Mouse (Mus musculus): ENCODE measurements at regions not wholly inside any gene's neighbourhood (a gene's known extent, or its start where the extent isn't known, plus 50 kb on each side); places are given as distances from the start of the nearest gene placed in this dataset.

- no peak for DNase-seq
Observed at GRCm38 (mm10) chr5:126343570-126343969, 812.0 kb downstream of the Tmem132b start.

DNA sequence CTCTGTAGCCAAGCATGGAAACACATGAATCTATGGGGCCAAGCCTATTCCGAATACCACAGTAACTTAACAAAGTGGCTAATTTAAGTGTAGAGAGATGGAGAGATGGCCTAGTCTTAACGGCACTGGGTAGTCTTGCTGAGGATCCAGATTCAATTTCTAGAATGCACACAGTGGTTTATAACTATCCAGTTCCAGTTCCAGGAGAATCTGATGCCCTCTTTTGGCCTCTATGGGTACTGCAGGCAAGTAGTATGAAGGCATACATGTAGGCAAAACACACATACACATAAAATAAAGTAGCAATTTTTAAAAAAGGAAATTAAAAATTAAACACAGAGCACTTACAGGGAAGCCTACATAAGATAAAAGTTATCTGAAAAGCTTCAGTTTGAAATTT, 819.4 kb downstream of the Tmem132b start:
- no peak for DNase-seq

- no peak for DNase-seq
Observed at GRCm38 (mm10) chr5:126369436-126369835, 837.9 kb downstream of the Tmem132b start.

GRCm38 (mm10) chr5:126392306-126392705, 849.3 kb upstream of the Tmem132c start:
- no peak for DNase-seq

DNA sequence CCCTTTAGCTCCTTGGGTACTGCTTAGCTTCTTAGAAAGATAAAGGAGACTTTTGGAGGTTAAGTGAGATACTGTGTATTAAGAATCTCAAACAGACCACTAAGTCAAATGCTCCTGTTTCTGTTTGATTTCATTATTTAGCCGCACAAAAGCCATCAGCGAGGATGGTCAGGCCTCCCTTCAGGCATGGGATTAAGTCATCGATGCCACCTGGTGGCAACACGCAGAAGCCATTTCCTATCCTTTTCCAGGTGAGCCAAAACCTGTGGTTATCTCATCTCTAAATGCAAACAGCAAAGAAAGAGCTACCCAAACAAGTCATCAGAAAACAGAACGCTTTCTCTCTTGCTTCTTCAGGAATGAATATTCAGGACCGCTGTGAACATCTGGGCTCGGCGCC, 846.3 kb upstream of the Tmem132c start:
- DNase-seq = peak; percentile 3

- no peak for DNase-seq
Observed at GRCm38 (mm10) chr5:126431748-126432147, 809.9 kb upstream of the Tmem132c start.

GRCm38 (mm10) chr5:126438696-126439095, 802.9 kb upstream of the Tmem132c start:
- DNase-seq = no peak

GRCm38 (mm10) chr5:126440516-126440915, 801.1 kb upstream of the Tmem132c start:
- no peak for DNase-seq

GRCm38 (mm10) chr5:126475761-126476160, 765.8 kb upstream of the Tmem132c start:
- DNase-seq = no peak

DNA sequence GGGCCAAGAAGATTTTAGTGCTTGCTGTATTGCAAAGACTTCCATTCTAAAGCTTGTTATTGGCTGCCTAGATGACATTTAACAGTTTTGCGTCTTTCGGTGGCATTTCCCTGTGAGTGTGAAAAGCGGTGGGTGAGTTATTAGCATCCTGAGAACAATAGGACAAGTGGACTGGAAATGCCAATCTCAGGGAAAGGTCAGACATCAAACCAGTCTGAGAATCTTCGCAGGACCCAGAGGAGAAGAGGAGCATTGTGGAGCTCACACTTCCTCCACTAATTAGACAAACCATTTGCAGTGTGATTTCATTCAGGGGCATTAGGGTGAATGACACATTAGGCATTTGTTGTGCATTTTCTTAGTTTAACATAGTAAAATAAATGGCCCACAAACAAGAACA, 719.5 kb upstream of the Tmem132c start:
- no peak for DNase-seq

DNA sequence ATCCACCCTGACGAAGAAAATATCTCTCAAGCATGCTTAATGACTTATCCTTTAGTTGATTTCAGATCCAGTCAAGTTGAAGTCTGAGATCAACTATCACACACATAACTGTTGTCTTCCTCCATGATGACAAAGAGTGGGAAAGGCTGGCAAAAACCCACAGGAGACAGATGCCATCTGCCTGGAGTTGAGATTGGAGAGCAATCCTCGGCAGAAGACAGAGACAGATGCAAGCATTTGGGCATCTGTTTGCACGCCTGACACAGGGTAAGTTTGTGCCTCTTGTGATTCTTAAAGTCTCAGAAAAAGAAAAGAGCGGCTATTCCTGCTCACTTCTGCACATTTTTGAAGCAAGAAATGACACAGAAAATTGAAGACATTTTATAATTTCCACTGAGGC, 715.7 kb upstream of the Tmem132c start:
- DNase-seq = no peak

DNA sequence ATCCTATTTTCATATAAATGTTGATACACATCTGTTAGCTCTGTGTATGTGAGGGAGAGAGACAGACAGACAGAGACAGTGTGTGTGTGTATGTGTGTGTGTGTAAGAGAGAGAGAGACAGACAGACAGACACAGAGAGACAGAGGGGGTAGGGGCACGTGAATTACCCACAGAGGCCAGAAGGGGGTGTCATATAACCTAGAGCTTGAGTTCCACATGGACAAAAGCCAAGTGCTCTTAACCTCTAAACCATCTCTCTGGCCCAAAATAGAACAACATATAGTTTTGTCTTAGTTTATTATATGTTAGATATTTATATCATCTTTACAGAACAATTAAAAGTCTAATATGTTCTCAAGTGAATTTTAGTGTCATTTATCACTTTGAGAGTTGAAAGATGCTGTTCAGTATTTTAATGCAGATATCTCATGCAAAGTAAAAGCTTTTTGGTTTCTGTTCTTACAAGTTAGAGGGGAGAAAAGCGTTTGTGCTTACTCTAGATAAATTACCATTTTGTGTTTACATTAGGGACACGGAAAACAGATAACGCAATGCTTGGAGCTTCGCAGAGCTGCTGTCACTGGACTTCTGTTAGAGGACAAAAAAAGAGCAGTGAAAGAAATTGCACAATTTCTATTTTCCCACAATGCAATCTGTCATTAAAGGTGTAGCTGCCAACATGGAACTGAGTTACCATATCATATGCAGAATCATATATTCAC, 710.6 kb upstream of the Tmem132c start:
- DNase-seq = no peak

DNA sequence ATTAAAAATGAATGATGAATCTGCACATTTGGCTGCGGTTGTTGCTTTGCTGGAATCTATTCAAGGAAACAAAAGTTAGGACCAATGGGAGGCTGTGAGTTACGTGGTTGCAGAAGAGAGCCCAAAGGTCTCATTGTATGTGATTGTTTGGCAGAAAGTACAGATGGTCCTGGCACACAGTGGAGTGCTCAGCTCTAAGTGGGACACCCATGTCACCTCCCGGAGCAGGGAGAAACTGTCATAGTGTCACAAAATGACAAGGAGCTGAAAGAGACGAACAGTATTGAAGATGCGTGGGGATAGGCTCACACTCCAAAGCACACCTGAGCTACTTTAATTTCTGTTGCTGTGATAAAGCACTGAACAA, 710.1 kb upstream of the Tmem132c start:
- DNase-seq = no peak

DNA sequence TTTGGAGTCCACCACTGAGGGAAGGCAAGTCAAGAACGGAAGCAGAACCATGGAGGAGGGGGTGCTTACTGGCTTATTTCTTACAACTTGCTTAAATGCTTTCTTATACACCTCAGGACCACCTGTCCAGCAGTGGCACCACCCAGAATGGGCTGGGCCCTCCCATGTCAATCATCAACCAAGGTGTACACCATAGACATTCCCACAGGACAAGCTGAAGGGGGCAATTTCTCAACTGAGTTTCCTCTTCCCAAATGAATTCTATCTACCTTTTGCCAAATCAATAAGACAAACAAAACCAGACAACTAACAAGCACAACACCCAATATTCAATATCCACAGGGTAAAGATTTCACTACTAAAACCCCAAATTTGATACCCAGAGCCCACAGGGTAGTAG, 709.6 kb upstream of the Tmem132c start:
- no peak for DNase-seq

DNA sequence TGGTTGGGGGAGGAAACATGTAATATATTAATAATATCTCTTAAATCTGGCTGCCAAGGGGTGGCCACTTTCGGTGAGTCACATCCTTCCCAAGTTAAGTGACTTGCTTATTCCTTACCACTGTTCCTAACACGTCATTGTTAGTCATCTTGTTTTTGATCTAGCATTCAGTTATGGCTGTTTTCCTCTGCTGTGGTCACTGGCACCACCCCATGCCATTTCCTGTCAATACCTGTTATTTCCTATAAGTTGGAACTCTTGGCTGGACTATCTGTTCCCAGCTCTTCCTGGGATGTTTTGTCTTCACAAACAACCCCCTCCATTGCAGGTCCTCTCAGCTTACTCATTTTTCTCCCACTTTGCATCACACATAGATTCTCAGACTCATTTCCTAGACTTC, 703.5 kb upstream of the Tmem132c start:
- no peak for DNase-seq

DNA sequence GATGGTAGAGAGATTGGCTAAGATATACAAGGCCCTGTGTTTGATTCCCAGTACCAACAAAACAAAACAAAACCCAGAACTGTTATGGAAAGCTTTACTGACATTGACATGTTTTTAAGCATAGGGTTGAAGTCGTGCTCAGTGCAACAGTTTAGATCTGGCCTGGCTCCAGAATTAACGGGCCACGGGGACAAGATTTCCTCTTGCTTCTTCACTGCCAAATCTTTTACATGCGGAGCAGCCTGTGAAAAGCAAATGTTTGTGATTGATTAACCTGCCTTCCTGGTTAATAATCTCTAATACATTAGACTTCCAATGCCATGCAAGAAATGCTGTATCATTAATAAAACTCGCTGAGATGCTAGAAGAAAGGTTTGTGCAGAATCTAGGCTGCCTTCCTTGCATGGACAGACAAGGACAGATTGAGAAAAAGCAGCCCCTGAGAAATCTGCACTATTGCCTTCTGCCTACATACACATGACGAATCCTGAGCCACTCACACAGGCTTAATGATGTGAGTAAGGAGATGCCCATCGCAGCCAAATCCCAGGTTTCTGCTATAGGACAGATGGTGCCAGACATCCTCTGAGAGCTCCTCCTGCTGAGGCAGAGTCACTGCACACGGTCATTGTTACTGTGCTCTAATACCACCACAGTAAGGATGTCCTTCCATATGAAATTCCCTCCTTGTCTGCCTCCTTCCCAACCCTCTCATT, 697.2 kb upstream of the Tmem132c start:
- DNase-seq = no peak

DNA sequence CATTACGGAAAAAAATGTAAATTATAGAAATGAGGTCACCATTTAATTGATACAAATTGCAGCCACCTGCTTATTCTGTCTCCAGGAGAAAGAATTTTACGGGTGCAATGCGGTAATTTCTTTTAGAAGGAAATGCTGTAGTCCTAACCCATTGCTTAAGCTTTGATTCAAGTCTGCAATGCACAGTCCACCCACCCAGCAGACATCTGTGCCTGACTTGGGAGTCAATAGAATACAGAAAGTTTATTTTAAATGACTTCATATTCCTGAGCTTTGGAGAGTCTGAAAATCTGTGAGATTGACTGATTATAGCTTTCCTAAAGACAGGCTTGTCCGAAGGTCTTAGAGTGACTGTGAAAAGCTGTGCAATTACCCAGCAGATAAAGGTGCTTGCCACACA, 693.8 kb upstream of the Tmem132c start:
- DNase-seq = no peak

- DNase-seq = no peak
Observed at GRCm38 (mm10) chr5:126551676-126552075, 689.9 kb upstream of the Tmem132c start.

GRCm38 (mm10) chr5:126559011-126559410, 682.6 kb upstream of the Tmem132c start:
- DNase-seq = no peak

GRCm38 (mm10) chr5:126565817-126566216, 675.8 kb upstream of the Tmem132c start:
- DNase-seq = no peak

GRCm38 (mm10) chr5:126566226-126566625, 675.4 kb upstream of the Tmem132c start:
- no peak for DNase-seq

- no peak for DNase-seq
Observed at GRCm38 (mm10) chr5:126573766-126574165, 667.8 kb upstream of the Tmem132c start.

- no peak for DNase-seq
Observed at GRCm38 (mm10) chr5:126597786-126598330, 643.8 kb upstream of the Tmem132c start.

DNA sequence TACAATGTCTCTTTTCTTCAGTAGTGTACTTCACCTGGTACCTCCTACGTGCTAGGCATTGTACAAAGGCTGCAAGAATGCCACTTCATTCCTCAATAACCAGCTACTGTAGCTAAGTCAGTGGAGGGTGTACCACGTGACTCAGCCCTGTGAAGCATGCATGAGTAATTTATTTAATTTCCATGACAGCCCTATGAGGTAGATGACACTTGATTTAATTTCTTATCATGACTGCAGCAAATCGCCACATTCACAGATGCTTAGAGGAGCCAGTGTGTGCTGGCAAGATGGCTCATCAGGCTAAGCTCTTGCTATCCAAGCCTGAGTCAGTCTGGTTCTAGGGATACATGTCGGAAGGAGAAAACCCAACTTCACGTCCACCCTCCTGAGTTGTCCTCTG, 642.0 kb upstream of the Tmem132c start:
- DNase-seq = no peak

All from kidney, adult 18-20 months (tissue).